Mouse (Mus musculus) limb, embryonic 12.5 days (tissue): ENCODE results near the gene Mllt1. TPM values are rescaled to one million over a fixed set of nuclear protein-coding genes. Genes with fewer than 3 reads are reported as not detected.

Experiments used
- ATAC-seq: fragments of 200-750 bp; cut with Nextera tagmentation; 2 replicates; pipeline ENCODE4 v1.8.0; 2017; ENCODE audit warnings: low read depth, moderate TSS enrichment; ENCODE audit not compliant: insufficient number of reproducible peaks, insufficient read depth, low FRiP score, low TSS enrichment
- H3K27ac ChIP-seq: fragments of 300-500 bp; sonication (generic); 2 replicates; pipeline ENCODE4 v1.5.1; 2016; ENCODE audit warnings: mild to moderate bottlenecking, moderate library complexity
- H3K27me3 ChIP-seq: fragments of 300-500 bp; sonication (generic); 2 replicates; pipeline ENCODE4 v1.6.1; 2016; ENCODE audit warnings: mild to moderate bottlenecking, moderate library complexity
- H3K36me3 ChIP-seq: fragments of 300-500 bp; sonication (generic); 2 replicates; pipeline ENCODE4 v1.6.1; 2016; ENCODE audit warnings: mild to moderate bottlenecking, moderate library complexity
- H3K4me1 ChIP-seq: fragments of 300-500 bp; sonication (generic); replicated peaks from 2 replicates; pipeline ENCODE4 v1.6.1; 2016
- H3K4me2 ChIP-seq: fragments of 300-500 bp; sonication (generic); 2 replicates; pipeline ENCODE4 v1.6.1; 2016; ENCODE audit warnings: mild to moderate bottlenecking, moderate library complexity
- H3K4me3 ChIP-seq: fragments of 300-500 bp; sonication (generic); replicated peaks from 2 replicates; pipeline ENCODE4 v1.5.1; 2016; ENCODE audit warnings: mild to moderate bottlenecking
- H3K9ac ChIP-seq: fragments of 300-500 bp; sonication (generic); replicated peaks from 2 replicates; pipeline ENCODE4 v1.6.1; 2016; ENCODE audit warnings: mild to moderate bottlenecking, moderate library complexity
- H3K9me3 ChIP-seq: fragments of 300-500 bp; sonication (generic); 2 replicates; pipeline ENCODE4 v1.6.1; 2016; ENCODE audit warnings: mild to moderate bottlenecking, moderate library complexity
- WGBS: fragments of 180-500 bp; shearing (Covaris S2); methylation state at CpG from one replicate; pipeline ENCODE4 v1.1.7; 2016; 5-methylcytosine and 5-hydroxymethylcytosine counted together
- polyA plus RNA-seq: library from polyadenylated mRNA; unstranded; fragments of >200 nt; fragmentation: Nextera tagmentation; extraction: Ambion mirVana; gene quantifications from 2 replicates; pipeline ENCODE4 v1.2.1, GENCODE M21; 2016

The Mllt1 gene
- polyA plus RNA-seq, 1 experiment from 2014 or later, result 93.0 TPM

- no peak overlapping the region for H3K27ac ChIP-seq
- WGBS, result 91% methylated on average over 5 of the region's 5 CpGs
- H3K9me3 ChIP-seq, result no peaks in the 10 kb centered on the region
- ATAC-seq, result no peak
- no peak overlapping the region for H3K4me3 ChIP-seq
- no peaks in the 10 kb centered on the region for H3K27me3 ChIP-seq
- H3K9ac ChIP-seq, result no peak overlapping the region
- H3K4me1 ChIP-seq, result no peaks in the 10 kb centered on the region
- H3K4me2 ChIP-seq, result no peak overlapping the region
- H3K36me3 ChIP-seq, result peaks cover 99% of the 10 kb centered on the region
Measured at GRCm38 (mm10) chr17:56907096-56907495, 28.1 kb downstream of the Mllt1 start.

- H3K27ac ChIP-seq, result no peak overlapping the region
- no peaks in the 10 kb centered on the region for H3K4me1 ChIP-seq
- H3K9me3 ChIP-seq, result no peaks in the 10 kb centered on the region
- H3K9ac ChIP-seq, result no peak overlapping the region
- H3K36me3 ChIP-seq, result peaks cover 99% of the 10 kb centered on the region
- WGBS, result 90% methylated on average over 3 of the region's 3 CpGs
- no peak overlapping the region for H3K4me2 ChIP-seq
- H3K4me3 ChIP-seq, result no peak overlapping the region
- ATAC-seq, result no peak
- no peaks in the 10 kb centered on the region for H3K27me3 ChIP-seq
Measured at GRCm38 (mm10) chr17:56906166-56906565, 29.0 kb downstream of the Mllt1 start.

GRCm38 (mm10) chr17:56902698-56903097 lies 32.5 kb downstream of the Mllt1 start:
- WGBS, result 84% methylated on average over 5 of the region's 5 CpGs
- peaks cover 99% of the 10 kb centered on the region for H3K36me3 ChIP-seq
- no peak for ATAC-seq

GRCm38 (mm10) chr17:56897630-56898195 lies 37.5 kb downstream of the Mllt1 start:
- peaks cover 100% of the 10 kb centered on the region for H3K36me3 ChIP-seq
- no peaks in the 10 kb centered on the region for H3K9me3 ChIP-seq
- no peak overlapping the region for H3K4me3 ChIP-seq
- ATAC-seq, result no peak
- H3K4me2 ChIP-seq, result no peak overlapping the region
- H3K27ac ChIP-seq, result no peak overlapping the region
- no peak overlapping the region for H3K9ac ChIP-seq
- H3K4me1 ChIP-seq, result no peaks in the 10 kb centered on the region
- no peaks in the 10 kb centered on the region for H3K27me3 ChIP-seq
- 89% methylated on average over 7 of the region's 7 CpGs for WGBS

More at GRCm38 (mm10) chr17:56902698-56903097, 32.5 kb downstream of the Mllt1 start:
- no peaks in the 10 kb centered on the region for H3K27me3 ChIP-seq
- H3K9me3 ChIP-seq, result no peaks in the 10 kb centered on the region
- no peak overlapping the region for H3K4me2 ChIP-seq
- H3K9ac ChIP-seq, result no peak overlapping the region
- H3K4me1 ChIP-seq, result no peaks in the 10 kb centered on the region
- no peak overlapping the region for H3K27ac ChIP-seq
- H3K4me3 ChIP-seq, result no peak overlapping the region

- no peak overlapping the region for H3K27ac ChIP-seq
- H3K4me3 ChIP-seq, result no peak overlapping the region
- H3K27me3 ChIP-seq, result no peaks in the 10 kb centered on the region
- no peak overlapping the region; the same call in 1 of the 2 replicates for H3K9ac ChIP-seq
- 91% methylated on average over 6 of the region's 6 CpGs for WGBS
- no peaks in the 10 kb centered on the region for H3K9me3 ChIP-seq
- H3K4me2 ChIP-seq, result no peak overlapping the region
- H3K36me3 ChIP-seq, result peaks cover 100% of the 10 kb centered on the region
- no peak for ATAC-seq
- H3K4me1 ChIP-seq, result no peaks in the 10 kb centered on the region
Measured at GRCm38 (mm10) chr17:56896513-56897129, 38.6 kb downstream of the Mllt1 start.

- no peak overlapping the region for H3K27ac ChIP-seq
- H3K9me3 ChIP-seq, result 0 out of 2 replicates have a peak, but pooled peaks cover 3% of the 10 kb centered on the region
- no peak overlapping the region for H3K4me2 ChIP-seq
- H3K4me1 ChIP-seq, result no peaks in the 10 kb centered on the region
- H3K27me3 ChIP-seq, result no peaks in the 10 kb centered on the region
- WGBS, result 95% methylated on average over 9 of the region's 9 CpGs
- no peak overlapping the region for H3K4me3 ChIP-seq
- H3K36me3 ChIP-seq, result peaks cover 99% of the 10 kb centered on the region
- no peak for ATAC-seq
- H3K9ac ChIP-seq, result no peak overlapping the region
Measured at GRCm38 (mm10) chr17:56895368-56895918, 39.8 kb downstream of the Mllt1 start.

- H3K27ac ChIP-seq, result no peak overlapping the region
- H3K4me1 ChIP-seq, result no peaks in the 10 kb centered on the region
- peaks cover 22% of the 10 kb centered on the region for H3K9me3 ChIP-seq
- H3K27me3 ChIP-seq, result no peaks in the 10 kb centered on the region
- H3K4me3 ChIP-seq, result no peak overlapping the region
- H3K4me2 ChIP-seq, result no peak overlapping the region
- WGBS, result 98% methylated on average over 2 of the region's 2 CpGs
- H3K36me3 ChIP-seq, result peaks cover 70% of the 10 kb centered on the region
- no peak for ATAC-seq
- no peak overlapping the region for H3K9ac ChIP-seq
Measured at GRCm38 (mm10) chr17:56890018-56890417, 45.2 kb downstream of the Mllt1 start.

- no peak for ATAC-seq
Measured at GRCm38 (mm10) chr17:56888050-56888449, 47.2 kb downstream of the Mllt1 start.

GRCm38 (mm10) chr17:56884809-56885208 lies 50.4 kb downstream of the Mllt1 start:
- H3K36me3 ChIP-seq, result peaks cover 19% of the 10 kb centered on the region
- no peak for ATAC-seq
- no peak overlapping the region for H3K4me3 ChIP-seq
- H3K27ac ChIP-seq, result no peak overlapping the region
- H3K9me3 ChIP-seq, result peaks cover 21% of the 10 kb centered on the region
- H3K4me1 ChIP-seq, result no peaks in the 10 kb centered on the region
- H3K4me2 ChIP-seq, result no peak overlapping the region
- 91% methylated on average over 17 of the region's 17 CpGs for WGBS
- no peak overlapping the region for H3K9ac ChIP-seq
- H3K27me3 ChIP-seq, result 0 out of 2 replicates have a peak, but pooled peaks cover 4% of the 10 kb centered on the region

More at GRCm38 (mm10) chr17:56888050-56888449, 47.2 kb downstream of the Mllt1 start:
- H3K4me2 ChIP-seq, result no peak overlapping the region
- H3K27me3 ChIP-seq, result 0 out of 2 replicates have a peak, but pooled peaks cover 4% of the 10 kb centered on the region
- peaks cover 50% of the 10 kb centered on the region for H3K36me3 ChIP-seq
- no peaks in the 10 kb centered on the region for H3K4me1 ChIP-seq
- H3K9ac ChIP-seq, result no peak overlapping the region
- H3K4me3 ChIP-seq, result no peak overlapping the region
- 86% methylated on average over 2 of the region's 3 CpGs for WGBS
- H3K27ac ChIP-seq, result no peak overlapping the region
- H3K9me3 ChIP-seq, result peaks cover 24% of the 10 kb centered on the region

- Histone ChIP-seq H3K4me1 (no peaks in the 10 kb centered on the region), H3K4me3 (no peak overlapping the region), H3K36me3 (peaks cover 14% of the 10 kb centered on the region), H3K27ac (no peak overlapping the region), H3K27me3 (0 out of 2 replicates have a peak, but pooled peaks cover 4% of the 10 kb centered on the region), H3K9me3 (peaks cover 21% of the 10 kb centered on the region), H3K4me2 (no peak overlapping the region), H3K9ac (no peak overlapping the region)
- 82% methylated on average over 5 of the region's 5 CpGs for WGBS
- ATAC-seq, result no peak
Measured at GRCm38 (mm10) chr17:56884331-56884730, 50.9 kb downstream of the Mllt1 start.

- Histone ChIP-seq H3K4me3 (no peak overlapping the region), H3K36me3 (peaks cover 7% of the 10 kb centered on the region), H3K4me1 (no peaks in the 10 kb centered on the region), H3K27ac (no peak overlapping the region), H3K9ac (no peak overlapping the region), H3K4me2 (peak overlapping the region; percentile 27; the same call in 1 of the 2 replicates), H3K27me3 (0 out of 2 replicates have a peak, but pooled peaks cover 4% of the 10 kb centered on the region), H3K9me3 (peaks cover 17% of the 10 kb centered on the region)
- WGBS, result 43% methylated on average over 17 of the region's 17 CpGs
- ATAC-seq, result no peak
Measured at GRCm38 (mm10) chr17:56883612-56884011, 51.6 kb downstream of the Mllt1 start.
